Mouse (Mus musculus): Measurements from ENCODE around the gene D130043K22Rik.

DNA sequence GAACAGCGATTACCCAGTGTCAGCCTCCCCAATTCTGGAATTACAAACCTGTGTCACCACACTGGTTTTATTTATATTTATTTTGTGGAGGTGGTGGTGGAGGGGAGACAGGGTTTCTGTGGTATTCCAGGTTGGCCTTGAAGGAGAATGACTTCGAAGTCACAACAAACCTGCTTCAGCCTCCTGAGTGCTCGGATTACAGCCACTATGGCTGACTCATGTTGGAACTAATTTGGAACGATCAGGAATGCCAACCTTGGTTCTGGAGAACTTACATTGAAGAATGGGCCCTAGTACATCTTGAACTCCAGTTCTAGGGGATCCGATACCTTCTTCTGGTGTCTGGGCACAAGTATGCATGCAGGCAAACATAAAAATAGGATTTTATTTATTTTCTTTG, 45.6 kb upstream of the D130043K22Rik start:
- TF ChIP-seq CTCF (IDR thresholded peaks at IDR 0.05; ENCODE audit: borderline replicate concordance, insufficient read depth, low read depth, low read length) (no peak), POLR2A (IDR thresholded peaks at IDR 0.05; ENCODE audit: borderline replicate concordance, insufficient read depth, low read length) (no peak)

Data from cerebellum, adult 2 months (tissue).